Mouse (Mus musculus): ENCODE data around the gene Atp8a1. TPM values are rescaled to one million over a fixed set of nuclear protein-coding genes. Genes with fewer than 3 reads are reported as not detected.

Atp8a1 gene
- polyA plus RNA-seq, 1 experiment, result not detected

DNA sequence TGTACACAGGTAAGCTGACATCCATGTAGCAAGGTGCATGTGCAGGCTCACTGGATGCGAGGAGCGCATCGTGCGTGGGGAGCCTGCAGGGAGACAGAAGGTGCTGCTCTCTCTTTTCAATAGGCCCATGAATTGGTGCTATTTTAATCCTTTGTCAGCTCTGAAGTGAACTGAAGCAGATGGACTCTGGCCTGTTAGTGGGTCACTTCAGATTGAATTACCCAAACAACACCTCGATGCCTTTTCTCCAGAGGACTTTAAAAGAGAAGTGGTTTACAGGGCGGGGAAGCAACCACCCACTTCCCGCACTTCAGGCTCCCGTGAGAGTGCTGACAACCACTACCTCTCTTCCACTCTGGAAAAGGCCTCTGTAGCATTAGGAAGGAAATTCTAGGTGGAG is 46.4 kb downstream of the Atp8a1 start:
- TF ChIP-seq MAX (IDR thresholded peaks at IDR 0.05), result no peak
- TF ChIP-seq MYOG (IDR thresholded peaks at IDR 0.05; ENCODE audit: control insufficient read depth, extremely low read depth, insufficient read length), result no peak
- TF ChIP-seq CTCF (IDR thresholded peaks at IDR 0.05; ENCODE audit: control insufficient read depth, insufficient read depth, insufficient read length), result no peak
- no peak for TF ChIP-seq USF1 (IDR thresholded peaks at IDR 0.05; ENCODE audit: low read depth)
- no peak for TF ChIP-seq MYOD1 (IDR thresholded peaks at IDR 0.05; ENCODE audit: control insufficient read depth, insufficient read length, low read depth)

DNA sequence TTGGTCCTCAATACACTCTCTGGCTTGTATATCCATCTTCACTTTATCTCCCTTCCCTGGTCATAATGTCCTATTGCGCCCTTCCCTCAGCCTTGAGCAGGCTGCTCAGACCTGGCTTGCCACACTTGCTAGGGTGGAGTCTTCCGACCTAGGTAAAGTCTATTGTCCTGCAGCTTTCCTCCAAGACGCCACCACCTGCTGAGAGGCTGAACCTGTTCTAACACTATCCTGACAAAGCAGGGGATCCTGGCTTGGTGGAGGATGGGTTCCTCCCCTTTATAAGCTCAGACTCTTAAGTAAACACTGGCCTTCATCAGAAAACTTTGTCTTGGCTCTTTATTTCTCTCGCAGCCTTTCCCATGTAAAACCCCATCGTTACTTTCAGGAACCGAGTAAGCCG is 47.4 kb downstream of the Atp8a1 start:
- Histone ChIP-seq H3K27me3 (ENCODE audit: control insufficient read depth, insufficient read depth, insufficient read length) (no peaks in the 10 kb centered on the region), H3K79me3 (ENCODE audit: low read depth) (no peaks in the 10 kb centered on the region)

More for the DNA sequence above, 46.4 kb downstream of the Atp8a1 start:
- Histone ChIP-seq H3K27me3 (ENCODE audit: control insufficient read depth, insufficient read depth, insufficient read length) (no peaks in the 10 kb centered on the region), H3K36me3 (ENCODE audit: control insufficient read depth, insufficient read depth) (no peaks in the 10 kb centered on the region), H3K79me2 (ENCODE audit: control insufficient read depth, insufficient read depth) (no peaks in the 10 kb centered on the region), H3K79me3 (ENCODE audit: low read depth) (no peaks in the 10 kb centered on the region), H3ac (ENCODE audit: control insufficient read depth, insufficient read length, low read depth) (no peak overlapping the region), H3K4me3 (ENCODE audit: insufficient read depth, poor library complexity, severe bottlenecking) (no peak overlapping the region)

DNA sequence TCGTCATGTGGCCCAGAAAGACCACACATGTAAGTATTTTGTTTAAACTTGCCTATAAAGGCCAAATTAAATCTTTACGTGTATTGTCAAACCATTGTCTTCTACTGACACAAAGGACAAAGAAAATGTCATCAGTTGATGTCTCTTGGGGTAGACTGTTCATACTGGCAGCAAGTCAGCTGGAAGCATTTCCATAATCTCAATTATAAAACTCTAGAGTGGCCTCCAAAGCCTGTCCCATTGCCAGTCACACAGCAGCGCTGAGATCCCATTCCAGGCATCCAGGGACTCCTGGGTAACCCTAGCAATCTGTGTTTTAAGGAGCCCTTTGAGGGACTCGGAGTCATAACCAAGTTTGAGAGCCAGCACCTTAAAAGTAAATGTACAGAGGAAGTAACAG is 48.9 kb downstream of the Atp8a1 start:
- no peak overlapping the region for H3ac ChIP-seq (ENCODE audit: control insufficient read depth, insufficient read length, low read depth)
- H3K4me3 ChIP-seq (ENCODE audit: insufficient read depth, poor library complexity, severe bottlenecking), result no peak overlapping the region
- no peaks in the 10 kb centered on the region for H3K36me3 ChIP-seq (ENCODE audit: control insufficient read depth, insufficient read depth)
- no peaks in the 10 kb centered on the region for H3K27me3 ChIP-seq (ENCODE audit: control insufficient read depth, insufficient read depth, insufficient read length)
- no peaks in the 10 kb centered on the region for H3K79me3 ChIP-seq (ENCODE audit: low read depth)
- no peak for TF ChIP-seq MYOD1 (IDR thresholded peaks at IDR 0.05; ENCODE audit: control insufficient read depth, insufficient read length, low read depth)
- TF ChIP-seq MAX (IDR thresholded peaks at IDR 0.05), result no peak
- TF ChIP-seq USF1 (IDR thresholded peaks at IDR 0.05; ENCODE audit: low read depth), result no peak
- no peak for TF ChIP-seq CTCF (IDR thresholded peaks at IDR 0.05; ENCODE audit: control insufficient read depth, insufficient read depth, insufficient read length)
- no peak for TF ChIP-seq CEBPB (IDR thresholded peaks at IDR 0.05; ENCODE audit: low read depth)
- no peak for TF ChIP-seq FOSL1 (IDR thresholded peaks at IDR 0.05; ENCODE audit: insufficient read depth, low read length, poor library complexity, severe bottlenecking)
- no peak for TF ChIP-seq MYOG (IDR thresholded peaks at IDR 0.05; ENCODE audit: control insufficient read depth, extremely low read depth, insufficient read length)
- H3K79me2 ChIP-seq (ENCODE audit: control insufficient read depth, insufficient read depth), result no peaks in the 10 kb centered on the region

More for the DNA sequence above, 47.4 kb downstream of the Atp8a1 start:
- TF ChIP-seq USF1 (IDR thresholded peaks at IDR 0.05; ENCODE audit: low read depth) (no peak), CTCF (IDR thresholded peaks at IDR 0.05; ENCODE audit: control insufficient read depth, insufficient read depth, insufficient read length) (no peak)
- Histone ChIP-seq H3K79me2 (ENCODE audit: control insufficient read depth, insufficient read depth) (no peaks in the 10 kb centered on the region), H3ac (ENCODE audit: control insufficient read depth, insufficient read length, low read depth) (no peak overlapping the region), H3K4me3 (ENCODE audit: insufficient read depth, poor library complexity, severe bottlenecking) (no peak overlapping the region), H3K36me3 (ENCODE audit: control insufficient read depth, insufficient read depth) (no peaks in the 10 kb centered on the region)

DNA sequence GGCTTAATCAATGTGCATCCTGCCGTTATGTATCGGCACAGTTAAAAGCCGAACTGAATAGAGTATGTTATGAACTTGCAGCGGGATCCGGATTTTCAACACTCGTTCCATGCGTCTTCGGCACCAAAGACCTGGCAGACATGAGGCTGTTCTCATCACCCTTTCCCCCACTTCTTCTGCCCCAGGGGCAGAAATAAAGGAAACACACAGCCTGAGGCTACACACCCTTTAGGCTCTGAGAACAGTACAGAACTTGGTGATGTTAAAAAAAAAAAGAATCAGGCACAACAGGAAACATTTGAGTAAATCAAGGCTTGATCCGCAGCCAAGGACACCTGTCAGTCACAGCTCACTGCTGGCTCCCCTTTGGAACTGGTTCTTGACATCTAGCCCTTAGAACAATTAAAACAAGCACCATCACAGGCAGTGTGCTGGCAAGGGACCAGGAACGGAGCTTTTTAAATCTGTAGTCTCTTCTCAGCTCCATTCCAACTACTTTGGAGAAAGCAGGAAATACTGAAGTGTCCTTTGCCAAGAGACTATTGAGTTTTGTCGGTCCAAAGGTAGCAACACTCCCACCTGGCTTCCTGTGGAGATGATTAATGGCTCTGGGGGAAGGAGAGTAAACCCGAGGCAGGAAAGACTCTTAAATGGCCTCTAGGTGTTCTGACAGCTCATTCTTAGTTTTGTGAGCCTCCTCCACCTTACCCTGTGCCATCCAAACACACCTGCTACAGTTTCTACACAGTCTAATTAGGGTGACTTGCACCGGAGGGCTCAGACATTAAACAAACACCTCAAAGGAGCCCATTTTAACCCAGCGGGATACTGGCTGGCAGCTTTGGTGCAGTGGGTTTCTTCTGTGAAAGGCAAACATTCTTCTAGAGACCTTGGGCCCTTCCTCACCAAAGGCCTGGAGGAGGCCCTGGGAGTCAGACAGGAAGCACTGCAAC is 50.0 kb downstream of the Atp8a1 start:
- Histone ChIP-seq H3K36me3 (ENCODE audit: control insufficient read depth, insufficient read depth) (no peaks in the 10 kb centered on the region), H3K4me3 (ENCODE audit: insufficient read depth, poor library complexity, severe bottlenecking) (no peak overlapping the region), H3ac (ENCODE audit: control insufficient read depth, insufficient read length, low read depth) (no peak overlapping the region), H3K79me3 (ENCODE audit: low read depth) (no peaks in the 10 kb centered on the region), H3K27me3 (ENCODE audit: control insufficient read depth, insufficient read depth, insufficient read length) (no peaks in the 10 kb centered on the region), H3K79me2 (ENCODE audit: control insufficient read depth, insufficient read depth) (no peaks in the 10 kb centered on the region)
- TF ChIP-seq CEBPB (IDR thresholded peaks at IDR 0.05; ENCODE audit: low read depth) (no peak), MYOD1 (IDR thresholded peaks at IDR 0.05; ENCODE audit: control insufficient read depth, insufficient read length, low read depth) (no peak), MAX (IDR thresholded peaks at IDR 0.05) (no peak), USF1 (IDR thresholded peaks at IDR 0.05; ENCODE audit: low read depth) (no peak), MYOG (IDR thresholded peaks at IDR 0.05; ENCODE audit: control insufficient read depth, extremely low read depth, insufficient read length) (no peak), CTCF (IDR thresholded peaks at IDR 0.05; ENCODE audit: control insufficient read depth, insufficient read depth, insufficient read length) (no peak), FOSL1 (IDR thresholded peaks at IDR 0.05; ENCODE audit: insufficient read depth, low read length, poor library complexity, severe bottlenecking) (no peak)

DNA sequence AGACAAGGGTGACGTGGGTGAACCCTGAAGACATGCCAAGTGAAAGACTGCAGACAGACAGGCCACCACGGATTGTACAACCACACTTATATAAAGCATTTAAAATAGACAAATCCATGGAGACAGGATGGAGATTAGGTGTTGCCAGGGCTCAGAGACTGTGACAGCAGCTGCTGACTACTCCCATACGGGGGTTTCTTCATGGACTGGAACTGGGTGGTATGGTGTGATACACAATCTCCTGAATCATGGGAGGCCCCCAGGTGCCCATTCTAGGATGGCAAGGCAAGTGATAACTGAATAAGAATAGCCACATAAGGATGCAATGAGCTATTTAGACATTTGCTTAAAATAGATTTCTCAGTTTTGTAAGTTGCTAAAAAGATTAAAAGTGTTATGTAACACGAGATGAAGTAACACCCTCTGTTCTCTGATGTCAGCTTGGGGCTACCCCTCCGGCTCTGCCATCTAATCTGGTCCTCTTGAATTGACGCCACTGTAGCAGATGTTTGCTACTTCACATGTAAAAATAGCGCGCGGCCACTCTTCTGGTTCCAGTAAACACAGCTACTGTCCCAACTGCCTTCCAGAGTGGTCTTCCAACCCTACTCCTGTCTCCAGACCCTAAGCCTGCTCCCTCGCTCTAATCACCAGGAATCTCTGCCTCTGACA is 53.0 kb downstream of the Atp8a1 start:
- Histone ChIP-seq H3K79me3 (ENCODE audit: low read depth) (no peaks in the 10 kb centered on the region), H3ac (ENCODE audit: control insufficient read depth, insufficient read length, low read depth) (no peak overlapping the region), H3K79me2 (ENCODE audit: control insufficient read depth, insufficient read depth) (no peaks in the 10 kb centered on the region), H3K27me3 (ENCODE audit: control insufficient read depth, insufficient read depth, insufficient read length) (no peaks in the 10 kb centered on the region), H3K36me3 (ENCODE audit: control insufficient read depth, insufficient read depth) (no peaks in the 10 kb centered on the region), H3K4me3 (ENCODE audit: insufficient read depth, poor library complexity, severe bottlenecking) (no peak overlapping the region)
- TF ChIP-seq MYOG (IDR thresholded peaks at IDR 0.05; ENCODE audit: control insufficient read depth, extremely low read depth, insufficient read length), result no peak
- TF ChIP-seq CTCF (IDR thresholded peaks at IDR 0.05; ENCODE audit: control insufficient read depth, insufficient read depth, insufficient read length), result no peak
- no peak for TF ChIP-seq USF1 (IDR thresholded peaks at IDR 0.05; ENCODE audit: low read depth)
- TF ChIP-seq FOSL1 (IDR thresholded peaks at IDR 0.05; ENCODE audit: insufficient read depth, low read length, poor library complexity, severe bottlenecking), result no peak
- no peak for TF ChIP-seq MAX (IDR thresholded peaks at IDR 0.05)
- TF ChIP-seq CEBPB (IDR thresholded peaks at IDR 0.05; ENCODE audit: low read depth), result no peak
- TF ChIP-seq MYOD1 (IDR thresholded peaks at IDR 0.05; ENCODE audit: control insufficient read depth, insufficient read length, low read depth), result no peak

Measured in C2C12 (cell line).